Mouse (Mus musculus) forebrain, embryonic 15.5 days (tissue): ENCODE results near the gene Exd1. TPM values are rescaled to one million over a fixed set of nuclear protein-coding genes. Genes with fewer than 3 reads are reported as not detected.
"Not testable (repeated sequence)": the region's sequence is repeated elsewhere in the genome, so short reads cannot be mapped to it uniquely, and the experiment has no call there.

Source experiments
- ATAC-seq: fragments of 200-750 bp; cut with Nextera tagmentation; replicated peaks from 2 replicates; pipeline ENCODE4 v1.8.0; 2017; ENCODE audit warnings: mild to moderate bottlenecking, moderate TSS enrichment, moderate library complexity
- H3K27ac ChIP-seq: fragments of 300-500 bp; sonication (generic); replicated peaks from 2 replicates; pipeline ENCODE4 v1.5.1; 2015; ENCODE audit warnings: mild to moderate bottlenecking, inconsistent platforms
- H3K27me3 ChIP-seq: fragments of 300-500 bp; sonication (generic); 2 replicates; pipeline ENCODE4 v1.6.1; 2015; ENCODE audit warnings: inconsistent platforms
- H3K36me3 ChIP-seq: fragments of 300-500 bp; sonication (generic); 2 replicates; pipeline ENCODE4 v1.6.1; 2015; ENCODE audit warnings: mild to moderate bottlenecking, inconsistent platforms
- H3K4me1 ChIP-seq: fragments of 300-500 bp; sonication (generic); 2 replicates; pipeline ENCODE4 v1.6.1; 2015; ENCODE audit warnings: inconsistent platforms
- H3K4me2 ChIP-seq: fragments of 300-500 bp; sonication (generic); replicated peaks from 2 replicates; pipeline ENCODE4 v1.6.1; 2015; ENCODE audit warnings: mild to moderate bottlenecking, inconsistent platforms
- H3K4me3 ChIP-seq: fragments of 300-500 bp; sonication (generic); 2 replicates; pipeline ENCODE4 v1.5.1; 2015; ENCODE audit warnings: mild to moderate bottlenecking, inconsistent platforms
- H3K9ac ChIP-seq: fragments of 300-500 bp; sonication (generic); replicated peaks from 2 replicates; pipeline ENCODE4 v1.6.1; 2015; ENCODE audit warnings: mild to moderate bottlenecking, inconsistent platforms
- H3K9me3 ChIP-seq: fragments of 300-500 bp; sonication (generic); 2 replicates; pipeline ENCODE4 v1.6.1; 2016; ENCODE audit warnings: inconsistent platforms
- WGBS: fragments of 180-500 bp; shearing (Covaris S2); methylation state at CpG from one replicate; pipeline ENCODE4 v1.1.7; 2015; ENCODE audit warnings: mixed read lengths; 5-methylcytosine and 5-hydroxymethylcytosine counted together
- polyA plus RNA-seq: library from polyadenylated mRNA; unstranded; fragments of >200 nt; fragmentation: Nextera tagmentation; extraction: Ambion mirVana; gene quantifications from 2 replicates; pipeline ENCODE4 v1.2.1, GENCODE M21; 2015

Exd1 gene
- polyA plus RNA-seq, 1 experiment from 2014 or later = 0.50 TPM

DNA sequence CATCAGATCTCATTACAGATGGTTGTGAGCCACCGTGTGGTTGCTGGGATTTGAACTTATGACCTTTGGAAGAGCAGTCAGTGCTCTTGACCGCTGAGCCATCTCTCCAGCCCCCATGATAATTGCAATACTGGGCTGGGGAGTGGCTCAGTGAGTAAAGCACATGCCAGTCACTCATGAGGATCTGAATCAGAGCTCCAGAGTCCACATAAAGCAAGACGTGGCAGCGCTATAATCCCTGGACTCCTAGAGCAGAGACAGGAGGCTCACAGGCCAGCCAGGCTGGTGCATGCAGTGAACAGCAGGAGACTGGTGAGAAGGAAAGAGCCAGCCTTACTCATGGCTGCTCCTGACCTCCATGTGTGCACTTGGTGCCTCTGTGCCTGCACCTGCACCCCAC is 22.0 kb downstream of the Exd1 start:
- Histone ChIP-seq H3K4me1 (no peaks in the 10 kb centered on the region), H3K27ac (no peak overlapping the region), H3K9me3 (no peaks in the 10 kb centered on the region), H3K4me2 (no peak overlapping the region), H3K9ac (no peak overlapping the region), H3K4me3 (no peak overlapping the region), H3K36me3 (no peaks in the 10 kb centered on the region), H3K27me3 (no peaks in the 10 kb centered on the region)
- 52% methylated on average over 4 of the region's 4 CpGs for WGBS
- no peak for ATAC-seq

GRCm38 (mm10) chr2:119523836-119524235 is 23.6 kb downstream of the Exd1 start:
- Histone ChIP-seq H3K27me3 (no peaks in the 10 kb centered on the region), H3K9ac (no peak overlapping the region), H3K36me3 (no peaks in the 10 kb centered on the region), H3K4me2 (no peak overlapping the region), H3K4me1 (no peaks in the 10 kb centered on the region), H3K27ac (no peak overlapping the region), H3K9me3 (no peaks in the 10 kb centered on the region), H3K4me3 (no peak overlapping the region)
- 83% methylated on average over 4 of the region's 4 CpGs for WGBS
- ATAC-seq = no peak

GRCm38 (mm10) chr2:119520550-119520949 is 26.9 kb downstream of the Exd1 start:
- no peaks in the 10 kb centered on the region for H3K27me3 ChIP-seq
- 80% methylated on average over 7 of the region's 7 CpGs for WGBS
- H3K4me2 ChIP-seq = no peak overlapping the region
- H3K27ac ChIP-seq = no peak overlapping the region
- no peak overlapping the region for H3K4me3 ChIP-seq
- no peak for ATAC-seq
- H3K4me1 ChIP-seq = no peaks in the 10 kb centered on the region
- H3K9ac ChIP-seq = no peak overlapping the region
- no peaks in the 10 kb centered on the region for H3K9me3 ChIP-seq
- H3K36me3 ChIP-seq = no peaks in the 10 kb centered on the region

GRCm38 (mm10) chr2:119516811-119517210 is 30.6 kb downstream of the Exd1 start:
- Histone ChIP-seq H3K9me3 (no peaks in the 10 kb centered on the region), H3K27me3 (no peaks in the 10 kb centered on the region), H3K9ac (no peak overlapping the region), H3K4me2 (no peak overlapping the region), H3K27ac (no peak overlapping the region), H3K4me3 (no peak overlapping the region), H3K4me1 (no peaks in the 10 kb centered on the region), H3K36me3 (no peaks in the 10 kb centered on the region)
- ATAC-seq = no peak
- 62% methylated on average over 5 of the region's 5 CpGs for WGBS

DNA sequence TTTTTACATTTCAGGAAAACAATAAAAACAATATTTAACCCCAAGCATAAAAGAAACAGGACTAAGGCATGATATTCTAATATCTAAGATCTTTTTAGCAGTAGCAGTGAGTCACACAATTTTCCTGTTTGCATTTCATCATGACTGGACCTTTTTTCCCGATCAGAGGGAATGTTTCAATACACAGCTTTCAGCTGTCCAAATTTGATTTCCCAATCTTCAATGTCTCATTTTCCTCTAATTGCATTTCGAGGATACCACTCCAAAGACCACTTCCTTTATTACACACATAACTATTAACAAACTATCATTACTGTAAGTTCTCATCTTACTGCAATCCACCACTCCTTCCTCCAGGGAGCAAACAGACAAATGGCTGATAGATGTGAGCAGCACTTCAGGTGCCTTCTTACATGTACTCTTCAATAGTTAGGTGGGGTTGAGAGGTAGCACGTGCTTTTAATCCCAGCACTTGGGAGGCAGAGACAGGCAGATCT is 33.4 kb downstream of the Exd1 start:
- Histone ChIP-seq H3K4me1 (no peaks in the 10 kb centered on the region), H3K27me3 (no peaks in the 10 kb centered on the region), H3K9me3 (no peaks in the 10 kb centered on the region), H3K9ac (no peak overlapping the region), H3K27ac (no peak overlapping the region), H3K4me2 (no peak overlapping the region), H3K4me3 (no peak overlapping the region), H3K36me3 (no peaks in the 10 kb centered on the region)
- ATAC-seq = no peak
- WGBS = 90% methylated on average over 3 of the region's 3 CpGs

DNA sequence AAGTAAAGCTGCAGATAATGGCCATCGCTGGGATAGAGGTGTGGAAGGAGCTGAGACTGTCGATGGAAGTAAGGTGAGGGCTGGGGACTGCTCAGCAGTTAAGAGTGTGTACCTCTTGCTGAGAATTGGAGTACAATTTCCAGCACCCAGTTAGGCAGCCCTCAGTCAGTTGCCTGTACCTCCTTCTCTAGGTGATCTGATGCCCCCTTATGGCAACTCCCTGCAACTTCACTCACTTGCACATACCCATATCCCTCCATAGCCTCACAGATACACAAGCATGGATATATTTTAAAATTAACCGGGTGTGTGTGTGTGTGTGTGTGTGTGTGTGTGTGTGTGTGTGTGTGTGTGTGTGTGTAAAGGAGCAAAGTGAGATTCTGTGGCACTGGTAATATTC is 35.1 kb downstream of the Exd1 start:
- H3K9me3 ChIP-seq = no peaks in the 10 kb centered on the region
- no peak overlapping the region for H3K4me2 ChIP-seq
- no peaks in the 10 kb centered on the region for H3K27me3 ChIP-seq
- H3K27ac ChIP-seq = no peak overlapping the region
- H3K9ac ChIP-seq = no peak overlapping the region
- H3K4me1 ChIP-seq = no peaks in the 10 kb centered on the region
- no peaks in the 10 kb centered on the region for H3K36me3 ChIP-seq
- WGBS = 91% methylated on average over 3 of the region's 3 CpGs
- no peak for ATAC-seq
- H3K4me3 ChIP-seq = no peak overlapping the region

GRCm38 (mm10) chr2:119510856-119511255 is 36.6 kb downstream of the Exd1 start:
- 88% methylated on average over 2 of the region's 2 CpGs for WGBS
- Histone ChIP-seq H3K27me3 (no peaks in the 10 kb centered on the region), H3K4me2 (no peak overlapping the region)

GRCm38 (mm10) chr2:119508518-119508917 is 38.9 kb downstream of the Exd1 start:
- H3K4me1 ChIP-seq, H3K9me3 ChIP-seq, H3K27me3 ChIP-seq, H3K36me3 ChIP-seq, ATAC-seq, H3K27ac ChIP-seq, H3K4me3 ChIP-seq, H3K4me2 ChIP-seq, H3K9ac ChIP-seq: not testable (repeated sequence)
- WGBS = 62% methylated on average over 7 of the region's 7 CpGs

More at GRCm38 (mm10) chr2:119510856-119511255, 36.6 kb downstream of the Exd1 start:
- no peaks in the 10 kb centered on the region for H3K36me3 ChIP-seq
- H3K4me3 ChIP-seq = no peak overlapping the region
- ATAC-seq = no peak
- H3K9me3 ChIP-seq = no peaks in the 10 kb centered on the region
- no peak overlapping the region for H3K9ac ChIP-seq
- H3K4me1 ChIP-seq = no peaks in the 10 kb centered on the region
- no peak overlapping the region for H3K27ac ChIP-seq

DNA sequence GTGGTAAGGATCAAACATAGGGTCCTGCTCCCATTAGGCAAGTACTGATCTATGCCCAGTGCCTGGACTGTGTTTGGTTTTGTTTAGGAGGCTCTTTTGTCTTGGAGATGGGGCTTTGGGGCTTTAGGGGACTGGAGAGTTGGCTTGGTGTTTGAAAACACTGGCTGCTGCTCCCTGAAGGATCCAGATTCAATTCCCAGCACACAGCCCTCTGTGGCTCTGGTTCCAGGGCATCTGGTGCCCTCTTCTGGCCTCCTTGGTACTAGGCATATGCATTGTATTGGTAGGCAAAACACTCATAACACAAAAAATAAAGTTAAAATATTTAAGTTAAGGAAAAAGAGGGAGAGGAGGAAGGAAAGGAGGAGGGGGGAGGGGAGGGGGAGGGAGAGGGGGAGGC is 40.3 kb downstream of the Exd1 start:
- Histone ChIP-seq H3K4me3 (no peak overlapping the region), H3K4me1 (no peaks in the 10 kb centered on the region), H3K9me3 (no peaks in the 10 kb centered on the region), H3K36me3 (no peaks in the 10 kb centered on the region), H3K27me3 (no peaks in the 10 kb centered on the region), H3K4me2 (no peak overlapping the region), H3K9ac (no peak overlapping the region), H3K27ac (no peak overlapping the region)
- ATAC-seq = no peak

DNA sequence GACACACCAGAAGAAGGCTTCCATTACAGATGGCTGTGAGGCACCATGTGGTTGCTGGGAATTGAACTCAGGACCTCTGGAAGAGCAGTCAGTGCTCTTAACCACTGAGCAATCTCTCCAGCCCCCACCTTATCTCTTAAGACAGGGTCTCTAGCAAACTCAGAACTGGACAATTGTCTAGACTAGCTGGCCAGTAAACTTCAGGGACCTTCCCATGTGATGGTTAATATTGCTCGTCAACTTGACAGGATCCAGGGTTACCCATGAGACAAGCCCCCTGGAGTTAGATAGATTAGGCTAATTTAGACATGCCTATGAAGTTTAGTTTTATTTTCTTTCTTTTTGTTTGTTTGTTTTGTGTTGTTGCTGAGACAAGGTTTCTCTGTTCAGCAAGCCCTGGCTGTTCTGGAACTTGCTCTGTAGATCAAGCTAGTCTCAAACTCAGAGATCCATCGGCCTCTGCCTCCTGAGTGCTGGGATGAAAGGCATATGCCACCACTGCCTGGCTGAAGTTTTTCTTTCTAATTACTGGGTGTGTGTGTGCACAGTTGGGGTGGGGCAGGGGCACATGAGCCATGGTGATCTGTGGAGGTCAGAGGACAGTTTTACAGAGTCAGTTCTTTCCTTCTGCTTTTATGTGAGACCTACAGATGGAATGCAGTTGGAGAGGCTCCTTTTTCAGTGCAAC is 46.3 kb downstream of the Exd1 start:
- WGBS = 86% methylated on average over 2 of the region's 2 CpGs
- no peaks in the 10 kb centered on the region for H3K36me3 ChIP-seq
- no peak overlapping the region for H3K9ac ChIP-seq
- no peak for ATAC-seq
- no peak overlapping the region for H3K4me2 ChIP-seq
- no peak overlapping the region for H3K4me3 ChIP-seq
- no peak overlapping the region for H3K27ac ChIP-seq
- H3K9me3 ChIP-seq = no peaks in the 10 kb centered on the region
- no peaks in the 10 kb centered on the region for H3K4me1 ChIP-seq
- no peaks in the 10 kb centered on the region for H3K27me3 ChIP-seq

DNA sequence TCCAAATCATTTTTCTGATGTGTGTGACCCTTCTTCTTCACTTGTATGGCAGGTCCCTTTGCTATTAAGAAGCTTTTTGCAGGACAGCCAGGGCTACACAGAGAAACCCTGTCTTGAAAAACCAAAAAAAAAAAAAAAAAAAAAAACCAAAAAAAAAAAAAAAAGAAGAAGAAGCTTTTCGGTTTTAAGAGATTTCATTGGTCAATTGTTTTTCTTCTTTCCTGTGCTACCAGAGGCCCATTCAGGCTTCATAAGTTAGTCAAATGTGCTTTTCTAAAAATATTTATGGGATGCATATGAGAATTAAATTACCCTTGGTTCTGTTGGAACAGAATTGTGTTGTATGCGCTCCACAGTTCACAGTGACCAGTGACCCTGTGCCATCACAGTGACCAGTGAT is 48.6 kb downstream of the Exd1 start:
- H3K27me3 ChIP-seq = no peaks in the 10 kb centered on the region
- H3K4me3 ChIP-seq = no peak overlapping the region
- WGBS = 88% methylated on average over 2 of the region's 2 CpGs
- no peak overlapping the region for H3K9ac ChIP-seq
- H3K36me3 ChIP-seq = no peaks in the 10 kb centered on the region
- no peaks in the 10 kb centered on the region for H3K4me1 ChIP-seq
- no peak for ATAC-seq
- H3K9me3 ChIP-seq = no peaks in the 10 kb centered on the region
- H3K4me2 ChIP-seq = no peak overlapping the region
- no peak overlapping the region for H3K27ac ChIP-seq

DNA sequence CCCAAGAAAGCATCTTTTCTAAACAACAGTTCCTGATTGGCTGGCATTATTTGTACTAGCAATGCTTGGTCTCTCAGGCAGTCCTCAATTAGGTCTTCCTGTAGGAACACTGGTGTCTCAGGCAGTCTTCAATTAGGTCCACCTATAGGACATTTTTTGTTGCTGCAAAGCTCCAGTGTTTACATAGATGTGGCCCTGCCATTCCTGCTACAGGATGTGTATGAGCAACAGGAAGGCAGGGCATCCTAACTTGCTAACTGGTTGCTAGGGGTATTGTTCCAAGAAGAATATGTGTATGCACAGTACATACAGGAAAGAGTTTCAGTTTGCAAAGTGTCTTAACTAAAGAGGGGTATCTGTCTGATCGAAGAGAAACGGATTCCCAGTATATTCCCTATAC is 51.3 kb downstream of the Exd1 start:
- ATAC-seq = no peak
- H3K27ac ChIP-seq = no peak overlapping the region
- no peaks in the 10 kb centered on the region for H3K4me1 ChIP-seq
- H3K9me3 ChIP-seq = no peaks in the 10 kb centered on the region
- H3K27me3 ChIP-seq = no peaks in the 10 kb centered on the region
- WGBS = 96% methylated on average over 2 of the region's 2 CpGs
- no peak overlapping the region for H3K9ac ChIP-seq
- H3K36me3 ChIP-seq = no peaks in the 10 kb centered on the region
- no peak overlapping the region for H3K4me2 ChIP-seq
- no peak overlapping the region for H3K4me3 ChIP-seq

- Histone ChIP-seq H3K9me3 (no peaks in the 10 kb centered on the region), H3K27me3 (no peaks in the 10 kb centered on the region), H3K4me2 (no peak overlapping the region), H3K4me3 (no peak overlapping the region), H3K4me1 (no peaks in the 10 kb centered on the region), H3K9ac (no peak overlapping the region), H3K27ac (no peak overlapping the region), H3K36me3 (no peaks in the 10 kb centered on the region)
- no peak for ATAC-seq
- WGBS = 55% methylated on average over 5 of the region's 5 CpGs
These were observed 55.5 kb downstream of the Exd1 start for GRCm38 (mm10) chr2:119491953-119492352.
